Mouse (Mus musculus): ENCODE results near the gene 1700029P11Rik.
"Not testable (repeated sequence)": the region's sequence is repeated elsewhere in the genome, so short reads cannot be mapped to it uniquely, and the experiment has no call there.

Gene 1700029P11Rik

DNA sequence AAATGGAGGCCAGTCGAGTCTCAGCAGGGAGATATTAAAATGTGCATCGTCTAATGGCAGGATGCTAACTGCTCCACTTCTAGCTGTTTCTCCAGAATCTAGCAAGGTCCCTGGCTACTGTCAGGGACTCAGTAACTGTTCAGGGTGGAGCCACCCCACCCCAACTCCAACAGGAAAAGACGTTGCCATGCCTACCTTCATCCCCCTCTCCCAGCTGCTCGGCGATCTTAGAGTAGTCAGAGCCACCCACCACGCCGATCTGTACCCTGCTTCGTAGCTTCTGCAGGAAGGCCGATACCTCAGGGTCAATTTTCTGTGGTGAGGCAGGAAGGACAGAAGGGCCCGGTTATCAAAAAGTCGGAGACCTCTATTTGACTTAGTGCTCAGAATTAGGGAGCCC is 22.7 kb upstream of the 1700029P11Rik start:
- no peak for DNase-seq (ENCODE audit: low read depth, low spot score)

DNA sequence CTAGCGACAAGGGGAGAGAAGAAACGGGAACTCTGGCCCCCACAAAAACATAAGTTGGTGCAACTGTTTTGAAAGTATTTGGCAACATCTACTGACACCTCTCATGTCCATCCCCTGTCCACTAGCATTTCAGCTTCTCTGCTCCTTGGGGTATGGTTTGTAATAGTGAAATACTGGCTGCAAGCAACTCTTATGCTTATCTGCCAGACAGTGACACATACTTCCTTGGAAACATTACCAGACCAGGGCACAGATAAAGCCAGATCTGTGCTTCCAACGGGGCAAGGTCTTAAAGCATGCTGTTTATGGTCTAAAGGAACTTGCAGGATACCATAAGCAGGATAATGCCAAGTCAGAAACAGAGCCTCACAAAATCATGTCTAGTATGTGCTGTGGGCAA is 21.4 kb upstream of the 1700029P11Rik start:
- DNase-seq (ENCODE audit: low read depth, low spot score) = no peak

DNA sequence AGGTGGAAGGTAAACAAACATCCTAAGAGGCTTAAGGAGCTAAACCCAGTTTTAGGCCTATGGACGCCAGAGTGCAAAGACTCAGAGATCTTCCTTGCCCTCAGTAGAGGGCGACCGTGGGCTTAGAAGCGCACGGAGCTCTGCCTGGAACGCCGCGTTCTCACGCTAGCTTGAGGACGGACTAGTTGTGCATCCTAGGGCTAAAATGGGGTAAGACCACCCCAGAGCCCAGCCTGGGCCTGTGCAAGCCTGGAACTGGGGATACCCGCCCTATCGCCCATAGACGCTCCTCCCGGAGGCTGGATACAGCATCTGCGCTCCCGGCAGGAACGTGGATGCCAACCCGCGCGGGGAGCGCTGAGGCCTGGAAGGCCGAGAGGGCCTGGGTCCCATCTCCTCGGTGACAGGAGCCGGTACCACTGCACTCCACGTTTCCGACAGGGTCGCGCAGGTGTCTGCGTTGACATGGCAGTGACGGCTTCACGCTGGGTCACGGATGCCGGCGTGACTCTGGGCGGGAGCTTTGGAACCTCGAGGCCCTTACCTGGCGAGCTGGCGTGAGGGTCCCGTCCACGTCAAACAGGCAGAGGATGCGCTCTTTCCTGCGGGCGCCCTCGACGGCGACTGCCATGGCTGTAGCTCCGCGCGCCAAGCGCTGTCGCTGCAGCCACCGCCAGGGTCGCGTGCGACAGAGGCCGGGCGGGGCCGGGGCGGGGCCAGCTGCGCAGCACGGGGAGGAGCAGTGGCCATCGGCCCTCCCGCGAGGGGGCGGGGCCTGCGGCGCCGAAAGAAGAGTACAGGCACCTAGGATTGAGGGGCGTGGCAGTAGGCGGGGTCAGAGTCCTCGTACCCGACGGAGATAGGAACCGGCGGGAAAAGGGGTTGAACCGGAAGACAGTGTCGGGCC is 19.9 kb upstream of the 1700029P11Rik start, which contains the start of gene Pmm1:
TSS of gene Pmm1 (minus strand) at position 760 of the 907 bp plus-strand sequence.
- peak; percentile 98 for DNase-seq (ENCODE audit: low read depth, low spot score)

DNA sequence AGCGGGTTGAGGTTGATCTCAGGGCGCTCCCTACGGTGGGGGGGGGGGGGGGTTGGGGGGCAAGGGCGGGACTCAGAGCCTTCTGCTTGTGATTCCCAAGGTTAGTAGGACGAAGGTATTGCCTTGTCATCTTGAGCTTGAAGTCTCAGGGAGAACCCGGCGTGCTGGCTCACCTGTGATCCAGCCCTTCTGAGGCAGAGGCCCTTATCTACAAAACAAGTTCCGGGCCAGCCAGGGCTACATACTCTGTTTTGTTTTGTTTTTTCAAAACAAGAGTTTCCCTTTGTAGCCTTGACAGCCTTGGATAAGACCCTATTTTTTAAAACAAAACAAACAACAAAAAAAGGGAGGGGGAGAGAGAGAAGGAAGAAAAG is 19.3 kb upstream of the 1700029P11Rik start:
- no peak for DNase-seq (ENCODE audit: low read depth, low spot score)

DNA sequence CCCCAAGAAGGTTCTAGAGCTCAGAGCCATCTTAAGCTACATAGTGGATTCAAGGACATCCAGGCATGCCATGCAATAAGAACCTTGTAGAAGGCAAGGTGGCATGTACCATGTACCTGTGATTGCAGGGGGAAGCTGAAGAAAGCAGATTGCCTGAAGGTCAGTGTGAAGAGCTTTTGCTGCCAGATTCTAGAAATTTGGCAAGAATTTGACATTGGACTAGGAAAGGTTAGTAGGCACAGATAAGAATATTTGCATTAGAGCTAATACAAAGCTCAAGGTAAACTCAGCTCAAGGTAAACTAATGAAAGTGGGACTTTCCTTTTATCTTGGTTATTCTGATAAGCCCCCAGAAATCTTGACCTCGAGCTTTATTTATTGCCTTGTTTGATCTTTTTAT is 16.1 kb upstream of the 1700029P11Rik start:
- no peak for DNase-seq (ENCODE audit: low read depth, low spot score)

DNA sequence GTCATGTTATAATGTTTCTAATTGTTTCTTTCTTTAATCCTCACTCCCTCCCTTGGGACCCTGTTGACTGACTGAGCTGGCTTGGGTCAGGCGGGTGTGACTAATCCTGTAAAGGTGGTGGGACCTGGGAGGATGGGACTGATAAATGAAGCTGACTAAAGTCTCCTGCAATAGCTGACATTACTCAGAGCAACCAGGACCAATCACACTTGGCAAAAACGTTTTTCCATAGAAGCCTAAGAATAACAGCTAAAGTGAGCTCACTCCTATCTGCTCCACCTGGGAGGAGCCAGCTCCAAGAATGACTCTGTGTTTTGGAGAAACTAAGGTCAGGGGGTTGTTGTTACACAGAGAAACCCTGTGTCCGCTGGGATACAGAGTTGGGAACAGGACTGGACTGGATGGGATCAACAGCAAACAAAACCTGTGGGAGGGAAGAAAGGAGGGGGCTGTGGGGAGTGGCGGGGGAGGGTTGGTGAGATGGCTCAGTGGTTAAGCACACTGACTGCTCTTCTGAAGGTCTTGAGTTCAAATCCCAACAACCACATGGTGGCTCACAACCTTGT is 15.3 kb upstream of the 1700029P11Rik start:
- DNase-seq (ENCODE audit: low read depth, low spot score) = no peak

DNA sequence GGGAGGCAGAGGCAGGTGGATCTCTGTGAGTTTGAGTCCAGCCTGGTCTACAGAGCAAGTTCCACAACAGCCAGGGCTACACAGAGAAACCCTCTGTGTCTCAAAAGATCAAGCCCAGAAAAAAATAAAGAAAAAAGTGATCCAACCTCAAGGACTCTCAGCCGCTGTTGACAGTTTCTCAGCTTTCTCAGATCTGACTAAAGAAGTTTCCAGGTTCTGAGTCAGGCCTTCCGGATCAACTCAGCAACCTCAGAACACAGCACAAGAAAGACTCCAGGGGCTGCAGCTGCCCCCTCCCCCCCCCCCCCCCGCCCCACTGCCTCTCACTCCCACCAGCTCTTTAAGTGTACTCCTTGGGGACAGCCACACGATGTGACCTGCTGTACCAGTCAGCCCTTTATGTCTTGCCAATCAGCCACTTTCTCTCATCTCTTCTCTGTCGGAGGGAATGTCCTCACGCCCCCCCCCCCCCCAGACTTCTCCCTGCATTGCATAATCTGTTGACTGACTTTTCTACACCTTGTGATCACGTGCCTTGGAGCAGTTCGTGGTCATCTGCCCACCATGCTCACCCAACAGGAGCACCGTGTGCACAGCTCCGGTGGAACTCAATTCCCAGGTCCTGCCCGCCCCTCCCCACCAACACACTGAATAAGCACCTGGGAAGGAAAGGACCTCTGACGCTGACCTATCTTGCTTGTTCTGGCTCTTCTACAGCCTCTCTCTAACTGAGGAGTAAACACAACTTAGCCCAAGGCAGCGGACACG is 14.1 kb upstream of the 1700029P11Rik start:
- DNase-seq (ENCODE audit: low read depth, low spot score) = no peak

DNA sequence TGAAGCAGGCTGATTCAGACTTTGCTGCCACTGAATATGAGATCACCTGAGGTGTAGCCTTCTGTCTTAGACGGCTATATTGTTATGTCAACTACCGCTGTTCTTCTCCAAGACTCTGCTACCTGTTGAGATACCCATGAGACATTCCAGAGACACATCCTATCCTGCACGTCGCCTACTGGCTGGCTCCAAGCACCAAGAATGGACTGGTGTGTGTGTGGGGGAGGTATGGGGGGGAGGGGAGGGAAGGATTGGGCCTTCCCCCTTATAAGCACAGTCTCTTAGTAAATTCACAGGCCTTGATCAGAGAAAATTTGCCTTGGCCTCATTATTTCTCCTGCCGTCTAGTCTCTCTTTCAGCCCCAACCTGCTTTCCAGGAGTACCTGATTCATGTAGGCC is 12.5 kb upstream of the 1700029P11Rik start:
- no peak for DNase-seq (ENCODE audit: low read depth, low spot score)

DNA sequence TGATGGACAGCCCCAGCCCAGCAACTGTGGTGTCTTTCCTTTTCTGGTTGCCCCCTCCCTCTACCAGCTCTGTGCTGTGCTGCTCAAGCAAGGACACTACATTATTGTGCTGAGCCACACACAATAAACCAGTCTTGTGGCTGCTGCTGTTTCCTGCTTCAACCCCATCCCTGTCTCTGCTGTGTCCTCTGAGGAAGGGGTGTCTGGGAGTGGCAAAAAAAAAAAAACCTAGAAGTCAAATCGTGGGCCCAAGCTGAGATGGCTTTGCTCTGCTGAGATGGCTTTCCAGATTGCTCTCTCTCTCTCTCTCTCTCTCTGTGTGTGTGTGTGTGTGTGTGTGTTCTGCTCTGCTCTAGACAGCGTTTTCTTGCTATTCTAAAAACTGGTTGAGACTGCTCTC is 11.9 kb upstream of the 1700029P11Rik start:
- DNase-seq (ENCODE audit: low read depth, low spot score) = no peak

DNA sequence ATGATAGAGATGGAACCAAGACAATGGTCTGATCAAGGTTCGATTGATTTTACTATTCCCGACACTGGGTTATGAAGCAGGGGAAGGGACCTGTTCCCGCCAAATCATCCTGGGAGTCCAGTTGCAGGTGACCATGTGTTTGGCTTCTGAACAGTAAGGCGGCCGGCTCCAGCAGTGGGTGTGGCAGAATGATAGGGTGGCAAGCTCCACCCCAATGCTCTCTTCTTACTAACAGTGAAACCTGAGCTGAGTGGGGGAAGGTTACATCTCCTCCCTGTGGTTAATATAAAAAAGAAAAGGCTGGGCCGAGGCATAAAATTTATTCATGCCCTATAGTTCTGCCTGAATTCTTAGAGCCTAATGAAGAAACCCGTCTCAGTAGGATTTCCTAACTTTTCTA is 11.2 kb upstream of the 1700029P11Rik start:
- DNase-seq (ENCODE audit: low read depth, low spot score) = no peak

DNA sequence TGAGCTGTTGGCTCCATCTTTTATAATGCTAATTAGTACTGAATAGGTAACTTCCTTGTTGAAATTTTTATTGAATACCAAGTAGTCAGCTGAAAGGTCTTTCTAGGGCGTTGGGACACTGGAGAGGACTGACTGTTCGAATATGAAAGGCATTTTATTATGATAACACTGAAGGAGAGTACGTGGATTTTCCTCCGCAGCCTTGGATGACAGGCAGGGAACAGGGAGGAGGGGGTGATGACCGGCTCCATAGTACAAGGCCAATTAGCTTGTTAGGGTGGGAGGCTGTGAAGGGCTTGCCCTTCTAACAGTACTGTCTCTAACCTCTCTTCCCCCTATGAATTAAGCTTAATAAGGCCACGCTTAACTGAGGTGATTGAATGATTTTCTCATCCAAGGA is 10.7 kb upstream of the 1700029P11Rik start:
- DNase-seq (ENCODE audit: low read depth, low spot score) = not testable (repeated sequence)

DNA sequence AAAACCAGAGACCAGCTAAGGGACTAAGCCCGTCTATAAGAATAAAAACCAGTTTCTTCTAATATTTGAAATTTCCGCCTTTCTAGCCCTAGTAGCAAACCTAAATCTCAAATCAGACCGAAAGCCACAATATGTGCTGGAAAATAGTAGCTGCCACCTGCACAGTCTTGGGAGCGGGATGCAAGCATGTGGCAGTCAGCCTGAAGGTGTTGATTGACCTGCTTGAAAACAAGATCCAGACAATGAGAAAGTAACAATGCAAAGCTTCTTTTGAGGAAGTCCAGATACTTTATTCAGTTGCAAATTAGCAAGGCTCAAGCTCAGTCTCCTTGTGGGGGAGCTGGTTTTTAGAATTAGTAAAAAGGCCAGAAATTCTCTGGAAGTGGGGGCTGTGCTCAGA is 9.8 kb upstream of the 1700029P11Rik start:
- not testable (repeated sequence) for DNase-seq (ENCODE audit: low read depth, low spot score)

DNA sequence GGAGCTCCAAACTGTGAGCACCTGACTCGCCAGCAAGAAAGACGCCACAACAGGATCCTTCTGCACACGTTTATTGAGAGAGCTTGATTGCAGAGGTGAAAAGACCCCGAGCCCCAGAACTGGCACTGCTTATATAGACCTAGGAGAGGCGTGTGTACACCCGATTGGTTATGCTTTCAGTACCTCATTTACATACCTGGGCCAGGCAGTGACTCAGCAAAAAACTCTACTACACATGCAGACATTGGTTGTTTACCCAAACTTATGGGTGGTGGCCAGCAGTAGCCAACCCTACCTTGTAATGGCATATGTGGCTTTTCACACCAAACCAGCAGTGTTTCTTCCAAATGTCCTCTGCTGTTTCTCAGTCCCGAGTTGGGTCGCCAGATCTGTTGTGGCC is 5.2 kb upstream of the 1700029P11Rik start:
- not testable (repeated sequence) for DNase-seq (ENCODE audit: low read depth, low spot score)

DNA sequence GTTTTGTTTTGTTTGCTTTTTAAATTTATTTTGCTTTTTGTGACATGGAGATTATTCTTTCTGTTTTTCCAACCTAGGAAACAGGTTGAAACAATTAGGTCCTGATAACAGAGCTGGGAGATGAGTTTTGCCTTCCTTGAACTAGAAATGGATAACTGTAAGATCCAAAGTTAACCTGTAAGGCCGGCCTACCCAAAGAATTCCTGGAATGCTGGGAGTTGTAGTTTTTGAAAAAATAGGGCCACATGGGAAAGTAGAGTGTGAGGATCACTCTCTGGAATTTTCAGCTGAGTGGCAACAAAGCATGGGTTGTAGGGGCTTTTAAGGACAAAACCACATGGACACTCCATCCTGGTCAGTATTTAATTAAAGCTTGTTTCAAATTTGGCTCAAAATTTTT is 1.8 kb downstream of the 1700029P11Rik start:
- no peak for DNase-seq (ENCODE audit: low read depth, low spot score)

DNA sequence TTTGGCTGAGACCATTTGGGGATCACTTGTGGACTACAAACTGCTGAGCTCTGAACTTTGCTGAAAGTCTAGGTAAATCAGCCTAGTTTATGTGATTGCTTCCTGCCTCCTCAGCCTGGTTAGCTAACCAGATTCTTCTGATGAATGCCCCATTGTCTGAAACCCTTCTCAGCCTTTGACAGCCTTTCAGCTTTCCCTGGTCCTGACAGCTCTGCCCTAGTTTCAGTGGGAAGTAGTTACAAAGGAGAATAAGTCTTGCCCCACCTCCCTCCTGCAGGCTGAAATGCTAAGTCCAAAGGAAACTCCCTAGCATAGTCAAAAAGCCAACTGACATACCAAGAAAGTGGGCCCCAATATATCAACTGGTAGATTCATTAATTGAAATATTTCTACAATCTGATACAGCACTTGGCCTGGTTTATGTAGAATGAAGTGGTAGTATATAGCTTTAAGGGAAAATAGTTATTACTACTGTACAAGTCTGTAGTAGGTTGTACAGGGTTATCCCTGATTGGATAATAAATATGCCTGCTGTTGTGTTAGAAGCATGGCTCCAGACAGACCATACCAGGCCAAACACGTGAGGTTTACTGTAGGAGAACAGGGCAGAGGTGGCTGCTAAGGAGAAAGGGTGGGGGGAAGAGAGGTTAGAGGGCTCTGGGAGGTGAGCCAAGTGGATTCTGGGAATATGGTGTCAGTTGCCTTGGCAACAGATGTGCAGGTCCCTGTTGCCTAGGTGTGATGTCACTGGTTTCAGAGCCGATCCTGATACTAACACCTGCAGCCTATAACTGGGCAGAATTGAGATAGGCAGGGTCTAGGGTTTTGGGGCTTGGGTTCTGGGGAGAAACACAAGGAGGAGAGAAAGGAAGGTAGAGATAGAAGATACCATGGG is 5.2 kb downstream of the 1700029P11Rik start:
- DNase-seq (ENCODE audit: low read depth, low spot score) = no peak

DNA sequence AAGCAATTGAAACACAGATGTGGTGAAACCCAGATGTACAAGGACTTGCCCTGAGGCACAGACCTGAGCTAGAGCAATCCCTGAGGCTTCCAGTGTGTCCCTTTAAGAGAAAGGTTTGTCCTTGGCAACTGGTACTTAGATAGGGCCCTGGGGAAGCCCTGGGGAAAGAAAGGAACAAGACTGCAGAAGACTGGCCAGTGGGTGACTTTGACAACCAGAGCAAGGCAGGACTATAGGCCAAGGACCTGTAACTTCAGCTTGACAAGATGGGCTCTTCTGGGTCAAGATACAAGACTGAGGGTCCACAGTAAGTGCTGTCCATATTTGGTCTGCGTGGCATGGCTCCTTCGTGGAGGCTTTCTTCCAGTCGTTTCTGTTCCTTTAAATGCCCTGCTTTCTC is 7.3 kb downstream of the 1700029P11Rik start, which contains the start of gene Xrcc6:
TSS of gene Xrcc6 (plus strand) at position 190 of the 400 bp plus-strand sequence.
- DNase-seq (ENCODE audit: low read depth, low spot score) = no peak

DNA sequence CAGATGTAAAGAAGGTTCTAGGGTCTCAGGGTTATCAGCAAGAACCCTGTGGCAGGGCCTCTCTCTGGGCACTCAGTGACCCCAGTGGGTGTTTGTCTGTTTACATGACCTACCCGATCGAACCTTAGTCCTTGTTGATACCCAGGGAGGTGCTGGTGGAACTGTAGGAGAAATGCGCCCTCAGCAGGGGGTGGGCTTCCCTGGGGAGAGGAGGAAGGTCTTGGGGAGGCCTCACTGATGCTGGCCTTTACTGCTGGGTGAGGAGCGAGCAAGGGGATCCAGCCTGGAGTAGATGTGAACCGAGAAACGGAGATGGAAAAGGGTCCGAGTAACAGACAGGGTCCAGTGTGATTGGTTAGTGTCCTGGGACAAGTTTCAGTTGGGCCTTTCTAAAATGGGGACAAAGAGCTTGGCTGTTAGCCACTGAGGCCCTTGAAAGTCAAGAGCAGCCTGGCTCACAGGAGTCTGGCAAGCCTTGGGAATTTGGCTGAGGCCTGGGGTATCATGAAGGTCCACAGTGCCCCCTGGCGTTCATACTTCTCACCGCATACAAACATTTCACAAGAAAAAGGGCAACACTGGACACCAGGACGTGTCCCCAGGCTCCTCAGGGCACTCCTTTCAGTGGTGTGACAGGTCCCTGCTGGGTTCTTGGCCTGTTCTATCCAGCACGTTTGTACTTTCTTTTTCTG is 9.2 kb downstream of the 1700029P11Rik start:
- peak; percentile 93 for DNase-seq (ENCODE audit: low read depth, low spot score)

DNA sequence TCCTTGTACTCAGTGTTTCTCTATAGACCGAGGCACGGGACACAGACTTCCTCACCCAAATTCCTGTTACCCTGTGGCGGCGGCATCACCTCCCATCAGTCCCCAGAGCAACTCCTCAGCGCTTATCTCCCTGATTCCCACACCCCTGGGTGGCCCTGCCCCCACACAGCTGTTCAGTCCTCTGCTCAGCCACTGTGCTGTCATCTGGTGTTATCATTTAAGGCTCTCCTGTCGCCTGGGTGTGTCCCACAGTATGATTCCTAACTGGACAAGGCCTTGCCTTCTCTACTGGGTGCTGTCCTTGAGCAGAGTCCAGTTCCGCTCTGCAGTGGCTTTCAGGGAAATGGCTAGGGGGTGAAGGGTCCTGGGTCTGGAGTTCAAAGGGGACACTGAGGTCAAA is 10.2 kb downstream of the 1700029P11Rik start:
- no peak for DNase-seq (ENCODE audit: low read depth, low spot score)

DNA sequence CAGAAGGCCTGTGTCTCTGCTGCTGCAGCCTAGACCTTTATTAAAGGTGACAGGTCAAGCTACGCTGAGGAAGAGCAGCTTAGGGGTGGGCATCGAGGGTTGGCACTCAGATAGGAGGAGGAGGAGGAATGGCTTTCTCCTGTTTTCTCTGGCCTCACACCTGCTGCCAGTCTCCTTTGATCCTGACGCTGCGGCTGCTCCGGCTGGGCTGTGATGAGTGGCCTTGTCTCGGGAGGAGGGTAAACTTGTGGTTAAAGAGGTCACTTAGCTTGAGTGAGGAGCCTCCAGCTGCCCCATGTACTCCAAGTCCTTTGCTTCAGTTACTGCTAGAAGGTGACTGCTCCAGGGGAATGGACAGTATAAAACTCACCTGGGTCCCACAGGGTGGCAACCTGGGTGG is 13.7 kb downstream of the 1700029P11Rik start:
- no peak for DNase-seq (ENCODE audit: low read depth, low spot score)

DNA sequence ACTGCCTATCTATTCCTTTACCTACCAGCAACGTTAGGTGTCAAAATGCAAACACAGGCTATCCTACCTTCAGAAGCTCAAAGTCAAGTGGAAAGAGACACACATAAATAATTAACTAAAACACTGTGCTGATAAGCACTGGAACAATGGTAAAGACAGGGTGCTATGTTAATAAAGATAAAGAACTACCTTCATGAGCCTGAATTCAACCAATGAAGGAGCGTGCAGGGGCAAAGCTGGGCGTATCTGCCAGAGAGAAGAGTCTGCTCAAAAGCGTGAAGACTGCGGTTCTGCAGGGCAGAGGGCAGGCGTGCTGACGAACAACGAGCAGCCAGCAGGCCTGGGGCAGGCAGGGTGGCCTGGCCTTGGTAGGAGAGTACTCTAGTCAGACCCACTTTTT is 23.9 kb downstream of the 1700029P11Rik start:
- DNase-seq (ENCODE audit: low read depth, low spot score) = no peak

DNA sequence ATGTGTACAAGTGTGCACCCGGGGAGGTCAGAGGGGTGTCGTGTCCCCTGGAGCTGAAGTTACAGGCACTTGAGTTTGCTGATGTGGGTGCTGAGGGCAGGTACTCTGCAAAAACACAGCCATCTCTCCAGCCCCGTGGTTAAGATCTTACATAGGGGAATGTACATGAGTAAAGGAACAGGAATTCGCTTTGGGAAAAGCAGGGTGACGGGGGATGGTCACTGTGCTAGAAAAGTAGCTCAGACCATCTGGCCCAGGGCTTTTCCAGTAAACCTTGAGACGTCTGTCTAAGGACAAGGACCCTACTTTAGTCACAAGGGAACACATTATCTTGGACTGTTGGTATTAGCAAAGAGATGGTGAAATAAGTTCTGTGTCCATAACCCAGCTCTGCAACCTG is 31.6 kb downstream of the 1700029P11Rik start:
- DNase-seq (ENCODE audit: low read depth, low spot score) = no peak
